Mouse (Mus musculus): ENCODE results near the gene Tgif2.
"Not testable (repeated sequence)": the region's sequence is repeated elsewhere in the genome, so short reads cannot be mapped to it uniquely, and the experiment has no call there.

Tgif2 gene

DNA sequence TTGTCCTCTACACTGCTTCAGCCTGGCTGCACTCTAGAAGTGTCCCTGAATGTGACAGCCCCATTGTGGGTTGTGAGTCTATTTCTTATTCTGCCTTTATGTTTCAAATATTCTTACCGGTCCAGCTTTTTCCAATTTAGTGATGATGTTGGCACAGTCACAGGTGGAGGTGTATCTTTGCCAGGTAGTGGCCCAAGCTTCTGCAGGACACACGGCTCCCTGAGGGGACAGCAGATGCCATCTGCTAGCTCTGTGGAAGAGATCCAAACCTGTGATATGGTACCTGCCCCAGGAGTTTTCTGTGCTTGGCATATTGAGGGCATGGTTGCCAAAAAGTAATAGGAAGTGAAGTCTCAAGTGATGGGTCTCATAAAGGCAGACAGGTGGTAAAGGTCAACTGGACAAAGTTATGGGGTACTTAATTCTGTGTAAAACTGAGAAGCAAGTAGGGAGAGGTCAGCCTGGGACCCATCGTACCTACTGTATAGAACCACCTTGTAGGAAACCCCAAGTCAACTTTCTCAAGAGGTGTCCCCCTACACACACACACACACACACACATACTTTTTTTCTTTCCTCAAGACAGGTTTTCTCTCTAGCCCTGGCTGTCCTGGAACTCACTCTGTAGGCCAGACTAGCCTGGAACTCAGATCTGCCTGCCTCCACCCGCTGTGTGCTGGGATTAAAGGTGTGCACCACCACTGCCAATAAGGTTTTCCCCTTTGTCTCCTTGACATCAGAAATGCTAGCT lies 35.1 kb downstream of the Tgif2 start:
- DNase-seq (ENCODE audit: low read depth): no peak

DNA sequence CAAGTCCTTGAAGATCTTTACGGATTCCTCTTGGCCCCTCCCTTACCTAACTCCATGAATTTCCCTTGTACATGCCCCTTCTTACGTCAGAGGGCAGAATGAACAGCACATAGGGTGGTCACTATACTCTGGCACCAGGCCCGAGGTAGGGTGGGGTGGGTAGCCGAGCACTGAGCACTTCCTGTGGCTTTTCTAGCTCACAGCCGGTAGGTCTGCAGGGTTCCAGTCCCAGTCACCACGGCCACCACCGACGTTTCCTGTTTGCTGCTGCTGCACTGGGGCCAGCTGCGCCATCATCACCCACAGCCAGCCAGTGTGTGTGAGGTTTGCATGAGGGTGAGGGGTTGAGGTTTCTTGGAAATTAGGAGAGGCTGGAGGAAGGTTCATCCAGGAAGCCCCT lies 37.9 kb downstream of the Tgif2 start:
- DNase-seq (ENCODE audit: low read depth): no peak

DNA sequence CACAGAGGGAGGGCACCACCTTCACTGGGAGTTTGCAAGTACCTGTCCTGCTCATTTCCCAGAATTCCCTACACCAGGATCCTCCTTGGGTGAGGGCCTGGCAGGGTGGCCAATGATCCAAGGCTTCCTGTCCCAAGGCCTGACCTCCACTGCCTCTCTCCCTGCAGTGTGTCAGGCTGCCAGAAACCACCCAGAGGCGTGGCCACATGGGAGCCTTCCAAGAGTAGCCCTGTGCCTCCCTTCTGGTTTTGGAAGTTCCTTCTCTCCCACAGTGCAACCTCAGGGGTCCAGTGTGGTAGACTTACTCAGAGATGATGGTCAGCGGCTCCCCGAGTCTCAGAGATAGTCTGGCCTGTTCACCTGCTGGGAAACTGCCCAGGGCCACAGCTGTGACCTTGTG lies 39.7 kb downstream of the Tgif2 start:
- DNase-seq (ENCODE audit: low read depth): peak; percentile 54

DNA sequence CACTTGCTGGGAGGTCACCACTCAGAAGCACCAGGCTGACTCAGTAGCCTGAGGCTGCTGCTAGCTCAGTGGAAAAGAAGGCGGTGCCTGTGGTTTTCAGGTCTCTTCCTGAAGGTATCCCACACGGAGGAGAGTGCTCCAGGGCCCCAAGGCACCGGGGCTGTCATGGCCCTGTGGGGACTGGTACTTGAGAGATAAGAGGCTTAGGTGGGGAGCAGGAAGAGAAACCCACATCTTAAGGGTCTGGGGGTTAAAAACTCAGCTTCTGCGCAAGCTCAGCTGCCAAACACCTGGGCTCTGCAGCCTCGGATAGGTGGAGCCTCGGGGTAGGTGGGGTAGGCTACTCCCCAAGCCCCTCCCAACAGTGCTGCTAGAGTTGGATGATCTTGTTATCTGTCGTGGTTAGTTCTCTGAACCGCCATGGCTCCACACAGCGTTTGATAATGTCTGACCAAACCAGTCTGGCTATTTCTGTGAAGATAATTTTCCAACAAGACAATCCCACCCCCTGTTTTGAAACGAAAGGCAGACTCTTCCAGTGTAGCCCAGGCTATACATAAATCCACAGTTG lies 42.7 kb downstream of the Tgif2 start:
- peak; percentile 34 for DNase-seq (ENCODE audit: low read depth)

DNA sequence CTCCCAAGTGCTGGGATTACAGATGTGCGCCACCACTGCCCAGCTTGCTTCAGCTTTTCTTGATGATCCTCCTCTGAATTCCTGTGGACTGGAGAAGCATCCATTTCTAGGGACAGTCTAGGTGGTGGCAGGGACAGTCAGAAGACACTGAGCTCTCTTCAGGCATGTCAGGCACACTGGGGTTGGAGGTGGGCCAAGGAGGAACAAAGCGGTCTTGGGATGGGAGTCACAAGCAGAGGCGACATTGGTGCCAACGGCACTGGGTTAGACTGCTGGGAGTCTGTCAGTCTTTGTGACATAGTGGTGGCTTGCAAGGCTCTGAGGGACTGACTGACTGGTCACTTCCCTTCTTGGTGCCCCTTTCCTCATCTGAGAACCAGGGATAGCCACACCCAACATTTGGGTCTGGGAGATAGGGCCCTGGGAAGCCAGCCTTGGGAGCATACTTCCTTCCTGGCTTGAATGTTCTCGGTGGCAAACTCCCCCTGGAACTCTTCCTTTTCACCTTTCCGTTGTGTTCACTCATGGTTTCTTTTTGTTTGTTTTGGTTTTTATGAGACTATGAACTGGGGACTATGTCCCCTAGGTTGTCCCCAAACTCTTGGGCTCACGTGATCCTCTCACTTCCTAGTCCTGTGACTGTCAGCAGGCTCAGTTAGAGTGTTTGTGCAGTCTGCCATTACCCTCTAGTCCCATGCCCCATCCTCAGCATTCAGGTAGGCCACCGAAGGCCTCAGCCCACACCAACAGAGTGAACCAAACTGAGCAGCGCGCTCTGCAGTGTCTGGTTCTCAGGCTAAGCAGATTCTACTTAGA lies 44.8 kb downstream of the Tgif2 start:
- no peak for DNase-seq (ENCODE audit: low read depth)

DNA sequence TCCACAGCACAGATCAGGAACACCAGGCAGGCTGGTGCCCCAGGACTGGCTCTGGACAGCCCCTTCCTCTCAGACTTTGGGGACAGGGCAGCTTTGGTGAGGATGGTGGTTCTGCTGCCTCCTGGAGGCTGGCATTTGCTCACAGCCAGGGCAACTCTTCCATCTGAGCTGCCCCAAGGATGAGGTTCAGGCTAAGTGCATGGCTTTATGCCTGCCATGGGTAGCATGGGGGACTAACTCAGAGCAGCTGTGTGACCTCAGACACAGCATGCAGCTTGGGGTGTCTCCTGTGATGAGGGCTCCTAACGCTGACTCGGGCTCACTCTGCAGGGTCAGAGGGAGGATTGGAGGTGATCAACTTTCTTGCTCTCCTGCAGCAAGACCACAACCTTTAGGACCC lies 45.9 kb downstream of the Tgif2 start:
- DNase-seq (ENCODE audit: low read depth): not testable (repeated sequence)

DNA sequence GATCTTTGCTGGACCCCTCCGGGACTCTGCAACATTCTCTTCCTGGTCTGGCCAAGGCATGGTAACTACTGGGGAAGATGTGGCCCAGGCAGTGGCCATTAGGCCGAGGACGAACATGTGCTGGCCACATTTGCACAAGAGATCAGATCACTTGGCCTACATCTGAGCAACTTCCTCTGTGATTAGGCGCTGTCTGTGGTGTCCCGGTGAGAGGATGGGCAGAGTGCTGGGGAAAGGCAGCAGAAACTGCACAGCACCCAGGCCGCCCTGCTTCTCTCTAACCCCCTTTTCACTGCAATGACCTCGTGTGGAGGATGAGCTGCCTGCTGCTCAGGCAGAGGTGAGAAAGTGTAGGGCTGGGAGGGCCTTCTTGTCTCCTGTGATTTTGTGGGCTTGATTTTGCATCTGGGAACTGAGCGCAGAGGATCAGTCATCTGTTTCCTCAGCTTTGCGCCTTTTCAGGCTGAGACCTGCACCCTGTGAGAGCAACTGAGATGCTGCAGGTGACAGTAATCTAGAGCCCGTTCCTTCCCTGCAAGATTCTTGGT lies 46.4 kb downstream of the Tgif2 start:
- no peak for DNase-seq (ENCODE audit: low read depth)

DNA sequence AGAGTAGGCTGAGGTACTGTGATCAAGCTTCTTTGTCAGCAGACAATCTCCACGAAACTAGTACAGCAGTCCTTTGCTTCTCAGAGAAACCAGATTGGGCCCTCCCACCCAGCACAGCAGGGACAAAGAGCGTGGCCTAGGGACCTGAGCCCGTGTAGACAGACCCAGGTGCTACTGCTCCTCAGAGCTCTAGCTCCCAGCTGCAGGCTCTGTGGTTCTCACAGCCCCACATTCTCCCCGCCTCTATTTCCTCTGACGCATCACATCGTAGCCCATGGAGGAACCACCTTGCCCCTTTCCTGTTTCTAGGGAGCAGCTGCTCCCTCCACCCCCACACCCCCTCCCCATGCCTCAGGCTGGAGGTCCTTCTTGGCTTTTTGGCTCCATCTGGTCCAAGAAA lies 47.2 kb downstream of the Tgif2 start, which contains the start of gene Sla2:
Gene Sla2 (minus strand): TSS at position 176 of the 400 bp plus-strand sequence.
- DNase-seq (ENCODE audit: low read depth): no peak

DNA sequence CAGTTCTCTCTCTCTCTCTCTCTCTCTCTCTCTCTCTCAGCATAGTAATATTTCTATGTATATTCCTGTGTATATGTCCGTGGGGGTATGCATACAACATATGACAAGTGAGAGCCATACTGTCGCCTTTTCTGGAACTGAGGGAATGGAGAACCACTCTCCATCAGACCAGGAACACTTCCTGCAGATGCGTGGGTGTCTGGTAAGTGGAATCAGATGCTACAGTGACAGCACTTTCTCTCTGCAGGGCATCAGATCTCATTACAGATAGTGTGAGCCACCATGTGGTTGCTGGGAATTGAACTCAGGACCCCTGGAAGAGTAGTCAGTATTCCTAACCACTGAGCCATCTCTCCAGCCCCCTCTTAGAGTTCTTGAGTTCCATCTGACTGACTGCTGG lies 48.7 kb downstream of the Tgif2 start:
- no peak for DNase-seq (ENCODE audit: low read depth)

DNA sequence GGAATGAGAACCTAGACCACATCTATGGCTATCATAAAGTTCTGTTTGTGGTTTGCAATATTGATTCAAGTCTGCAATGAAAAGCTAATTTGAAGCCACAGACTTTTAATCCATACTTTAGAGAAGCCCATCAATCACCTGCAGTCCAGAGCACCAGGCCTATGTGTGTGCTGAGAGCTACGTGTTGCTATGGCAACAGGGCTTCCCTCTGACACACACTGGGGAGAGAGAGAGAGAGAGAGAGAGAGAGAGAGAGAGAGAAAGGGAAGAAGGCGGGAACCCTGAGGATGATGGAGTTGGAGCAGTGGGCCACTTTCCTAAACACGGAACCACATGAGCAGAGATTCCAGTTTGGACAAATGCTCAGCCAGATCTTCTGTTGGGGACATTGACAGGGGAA lies 52.4 kb downstream of the Tgif2 start:
- DNase-seq (ENCODE audit: low read depth): no peak

DNA sequence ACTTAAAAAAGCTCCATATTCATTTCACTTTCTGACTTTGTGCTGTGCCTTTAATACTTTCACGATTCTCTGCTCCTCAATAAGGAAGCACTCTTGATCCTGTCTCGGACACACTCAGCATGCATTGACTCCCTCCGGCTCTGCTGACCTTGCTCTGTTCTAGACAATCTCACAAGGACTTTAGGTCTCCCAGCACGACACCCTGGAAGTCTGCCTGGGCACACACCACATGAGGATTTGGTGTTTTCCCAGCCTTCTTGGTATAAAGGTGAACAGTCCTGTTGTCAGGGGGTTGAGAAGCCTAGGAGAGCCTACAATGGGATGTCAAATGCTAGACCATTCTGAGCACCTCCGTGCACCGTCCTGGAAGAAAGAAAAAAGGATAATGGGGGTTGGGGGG lies 53.0 kb downstream of the Tgif2 start:
- no peak for DNase-seq (ENCODE audit: low read depth)

DNA sequence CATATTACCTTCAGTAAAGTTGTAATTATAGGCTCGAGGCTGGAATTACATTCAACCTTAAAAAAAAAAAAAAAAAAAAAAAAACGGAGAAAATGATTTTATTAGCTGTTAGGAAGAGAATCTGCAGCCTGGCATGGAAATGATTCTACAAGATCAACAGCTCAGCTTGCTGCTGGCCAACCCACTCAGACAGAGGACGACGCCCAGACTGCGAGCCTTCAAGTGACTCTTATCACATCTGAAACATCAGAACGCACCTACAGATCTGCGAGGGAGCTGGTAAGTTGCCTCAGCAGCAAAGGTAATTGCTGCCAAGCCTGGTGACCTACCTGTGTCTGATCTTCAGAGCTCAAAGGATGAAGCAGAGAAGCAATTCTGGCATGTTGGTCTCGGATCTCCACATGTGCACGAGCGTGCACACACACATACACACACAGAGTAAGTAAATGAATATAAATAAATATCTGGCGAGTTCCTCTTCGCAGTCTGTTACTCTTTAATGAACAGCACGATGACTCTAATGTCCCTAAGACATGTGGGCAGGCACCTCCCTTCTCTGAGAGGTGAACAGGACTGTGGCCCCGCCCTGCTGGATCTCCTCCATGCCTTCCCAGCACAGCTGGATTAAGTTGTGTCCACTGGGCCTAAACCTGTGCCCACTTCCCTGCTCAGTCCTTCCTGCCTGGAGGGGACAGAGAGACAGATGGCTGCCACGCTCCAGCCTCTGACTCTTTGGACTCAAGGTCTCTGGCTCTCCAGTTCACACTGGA lies 54.9 kb downstream of the Tgif2 start:
- no peak for DNase-seq (ENCODE audit: low read depth)

DNA sequence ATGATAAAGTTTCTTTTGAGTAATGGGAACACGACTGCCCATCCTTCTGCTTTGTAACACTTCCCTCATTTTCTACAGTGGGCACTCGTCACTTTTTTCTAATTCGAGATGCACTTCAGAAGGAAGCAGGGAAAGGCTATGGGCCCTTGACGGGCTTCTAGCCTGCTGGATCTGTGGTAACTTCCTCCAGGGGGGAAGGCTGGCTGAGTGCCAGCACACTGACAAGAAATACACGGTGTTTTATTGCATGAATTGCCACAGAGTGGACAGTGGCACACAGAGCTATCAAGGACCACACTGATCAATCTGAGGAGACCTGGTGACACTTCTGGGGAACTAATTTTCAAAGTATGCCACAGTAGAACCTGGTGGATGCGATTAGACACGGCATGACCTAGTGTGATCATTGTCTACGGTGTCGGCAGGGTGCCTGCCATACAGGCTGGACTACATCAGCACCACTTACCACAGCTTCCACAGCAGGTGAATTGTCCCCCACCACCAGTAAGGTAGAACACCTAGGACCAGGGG lies 56.6 kb downstream of the Tgif2 start:
- DNase-seq (ENCODE audit: low read depth): peak; percentile 30

DNA sequence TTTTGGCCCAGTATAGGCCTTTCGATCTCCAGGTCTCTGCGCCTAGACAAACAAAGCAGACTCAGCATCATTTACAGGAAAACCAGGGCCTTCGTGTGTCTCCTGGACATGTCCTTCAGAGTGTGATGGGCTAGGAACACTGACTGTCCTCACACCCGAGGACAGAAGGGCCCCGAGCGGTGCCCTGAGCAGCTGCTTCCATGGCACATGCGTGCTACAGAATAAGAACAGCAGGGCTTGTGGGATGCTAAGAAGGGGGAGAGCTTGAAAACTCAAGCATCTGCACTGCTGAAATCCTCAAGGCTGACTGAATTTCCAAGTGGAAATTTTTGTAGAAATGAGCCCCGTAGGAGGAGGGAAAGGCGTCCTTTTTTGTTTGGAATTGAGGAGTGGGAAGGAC lies 57.2 kb downstream of the Tgif2 start:
- no peak for DNase-seq (ENCODE audit: low read depth)

DNA sequence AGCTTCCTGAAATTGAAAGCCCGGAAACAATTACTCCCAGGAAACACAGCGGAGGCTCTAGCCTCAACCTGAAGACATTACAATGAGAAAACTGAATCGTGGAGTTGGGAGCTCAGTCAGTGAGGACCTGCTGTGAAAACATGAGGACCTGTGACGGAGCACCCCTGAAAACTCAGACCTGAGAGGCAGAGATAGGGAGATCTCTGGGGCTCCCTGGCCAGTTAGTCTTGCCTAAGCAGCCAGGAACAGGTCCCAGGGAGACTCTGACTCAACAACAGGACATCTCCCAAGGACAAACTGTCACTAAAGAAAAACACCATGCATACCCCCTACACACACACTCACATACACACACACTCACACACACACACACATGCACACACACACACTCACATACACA lies 58.6 kb downstream of the Tgif2 start:
- no peak for DNase-seq (ENCODE audit: low read depth)

DNA sequence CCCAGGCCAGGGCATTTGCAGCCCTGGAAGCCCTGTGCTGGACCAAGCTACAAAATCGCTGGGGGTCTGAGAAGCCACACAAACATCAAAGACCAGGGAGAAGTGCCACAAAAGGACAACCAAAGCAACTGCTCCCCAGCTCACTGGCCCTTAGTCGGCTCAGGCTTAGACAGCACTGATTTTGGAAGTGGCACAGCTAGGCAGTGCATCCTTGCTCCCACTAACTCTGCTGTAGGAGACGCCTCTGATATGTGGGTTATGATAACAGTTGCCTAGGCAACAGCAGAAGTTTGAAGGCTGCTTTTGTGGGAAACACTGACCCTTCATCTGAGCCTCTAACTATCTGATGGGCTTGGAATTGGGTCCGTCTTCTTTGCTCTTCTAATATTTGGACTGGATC lies 59.4 kb downstream of the Tgif2 start:
- no peak for DNase-seq (ENCODE audit: low read depth)

DNA sequence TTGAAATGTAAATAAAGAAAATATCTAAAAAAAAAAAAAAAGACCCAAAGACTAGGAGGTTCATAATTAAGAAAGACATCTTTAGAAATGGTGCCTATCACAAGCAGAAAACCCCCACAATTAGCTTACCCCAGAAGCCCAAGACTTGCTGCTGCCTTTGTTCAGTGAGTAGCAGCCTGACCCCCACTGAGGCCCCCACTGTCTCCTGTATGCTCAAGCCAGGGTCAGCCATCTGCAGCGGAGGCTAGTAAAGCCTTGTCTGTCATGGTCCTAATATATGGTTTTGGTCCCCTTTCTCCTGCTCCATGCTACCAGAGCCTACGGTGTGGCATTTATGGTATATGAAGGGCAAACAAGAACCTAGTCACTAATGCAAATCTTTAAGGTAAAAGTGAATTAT lies 61.5 kb downstream of the Tgif2 start:
- DNase-seq (ENCODE audit: low read depth): no peak

DNA sequence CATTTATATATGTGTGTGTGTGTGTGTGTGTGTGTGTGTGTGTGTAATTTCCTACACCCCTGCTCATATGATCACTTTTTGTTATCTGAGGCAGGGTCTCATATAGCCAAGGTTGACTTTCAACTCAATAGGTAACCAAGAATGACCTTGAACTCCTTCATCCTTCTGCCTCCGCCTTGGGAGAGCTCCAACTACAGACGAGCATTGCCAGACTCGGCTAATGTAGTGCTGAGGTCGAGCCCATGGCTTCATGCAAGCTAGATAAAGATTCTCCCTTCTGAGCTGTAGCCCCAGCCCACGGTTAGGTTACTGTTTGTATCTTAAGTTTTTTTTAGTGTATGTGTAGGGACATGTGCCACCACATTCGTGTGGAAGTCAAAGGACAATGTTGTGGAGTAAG lies 62.1 kb downstream of the Tgif2 start:
- DNase-seq (ENCODE audit: low read depth): no peak

DNA sequence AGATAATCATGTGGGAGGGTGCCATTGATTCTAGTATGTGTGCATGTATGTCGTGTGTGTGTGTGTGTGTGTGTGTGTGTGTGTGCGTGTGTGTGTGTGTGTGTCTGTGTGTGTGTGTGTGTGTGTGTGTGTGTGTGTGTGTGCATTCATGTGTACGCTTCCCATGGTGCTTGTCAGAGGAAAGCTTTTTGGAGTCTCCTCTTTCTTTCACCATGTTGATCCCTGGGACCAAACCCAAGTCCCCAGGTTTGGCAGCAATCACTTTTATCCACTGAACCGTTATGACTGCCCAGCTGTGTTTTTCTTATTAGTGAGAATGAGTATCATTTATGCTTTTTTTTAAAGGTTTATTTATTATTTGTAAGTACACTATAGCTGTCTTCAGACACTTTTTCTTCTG lies 62.6 kb downstream of the Tgif2 start:
- DNase-seq (ENCODE audit: low read depth): not testable (repeated sequence)

DNA sequence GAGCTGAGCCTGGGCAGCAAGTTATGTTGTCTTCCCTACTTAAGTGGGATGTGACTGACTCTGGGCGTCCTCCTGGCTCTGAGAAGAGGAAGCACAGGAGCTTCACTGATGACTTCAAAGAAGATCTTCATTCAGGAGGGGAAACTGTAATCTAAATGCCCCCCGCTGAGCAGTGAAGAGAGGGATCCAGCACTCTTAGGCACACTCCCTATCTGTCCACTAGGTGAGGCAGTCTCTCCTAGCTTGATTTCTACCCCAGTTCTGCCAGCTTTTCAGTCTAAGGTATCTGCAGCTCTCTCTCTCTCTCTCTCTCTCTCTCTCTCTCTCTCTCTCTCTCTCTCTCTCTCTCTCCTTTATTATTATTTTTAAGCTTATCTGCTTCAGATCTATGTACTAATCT lies 63.6 kb downstream of the Tgif2 start:
- peak; percentile 44 for DNase-seq (ENCODE audit: low read depth)

All from NIH3T3 (cell line).